8 mouse cellular contexts compared by ENCODE assay signal in genomic region chr19:10388615-10389313, GRCm38 (mm10). TPM values are rescaled to one million over a fixed set of nuclear protein-coding genes. Genes with fewer than 3 reads are reported as not detected.
DNase-seq lines count a peak whose midpoint lies in the region; ATAC-seq and TF ChIP-seq lines count a peak whose summit lies in the region.

Gene Syt7 (plus strand): TSS chr19:10389090.

- DNase-seq in ES-CJ7 (ENCODE audit: low read depth, low spot score): peak; percentile 91
- DNase-seq in cerebellum, adult 2 months: peak; percentile 89 to 95
- DNase-seq in heart, postnatal 36 days: peak; percentile 95 to 98
- DNase-seq in layer of hippocampus, adult 18-20 months (ENCODE audit: low spot score in 2 of 2): peak; percentile 62 to 85
- DNase-seq in lung, adult 18-20 months: peak; percentile 91 to 93
- DNase-seq in testis, postnatal 10 days (ENCODE audit: low spot score): peak; percentile 97

- WGBS in cerebellum, adult 2 months: under 1% methylated on average over 61 of the region's 78 CpGs
- WGBS in forebrain, embryonic 16.5 days: under 1% methylated on average over 67 of the region's 78 CpGs
- under 1% methylated on average over 44 of the region's 78 CpGs for WGBS in neural tube, embryonic 14.5 days

- peak within 1 kb of the TSS; percentile 60 for H3K27ac ChIP-seq in cerebellum, adult 2 months (ENCODE audit: insufficient read depth, low read length)
- H3K27ac ChIP-seq in forebrain, embryonic 16.5 days (ENCODE audit: low read length): peak within 1 kb of the TSS; percentile 9; the same call in 1 of the 2 replicates
- H3K27ac ChIP-seq in neural tube, embryonic 14.5 days (ENCODE audit: low read depth, low read length): peak within 1 kb of the TSS; percentile 48

- peak within 1 kb of the TSS; percentile 62 for H3K4me2 ChIP-seq in forebrain, embryonic 16.5 days (ENCODE audit: low read length)
- H3K4me2 ChIP-seq in neural tube, embryonic 14.5 days (ENCODE audit: low read depth, low read length): peak within 1 kb of the TSS; percentile 77

- H3K27me3 ChIP-seq in cerebellum, adult 2 months (ENCODE audit: control insufficient read depth, insufficient read depth, low read length): no peaks in the 10 kb centered on the region
- no peaks in the 10 kb centered on the region for H3K27me3 ChIP-seq in forebrain, embryonic 16.5 days (replicated peaks; ENCODE audit: control insufficient read depth, insufficient read depth, low read length)
- H3K27me3 ChIP-seq in neural tube, embryonic 14.5 days (ENCODE audit: control insufficient read depth, insufficient read depth, low read length): no peaks in the 10 kb centered on the region

- intact Hi-C loops in heart, postnatal 36 days (cut with DNase I): no loop called here

- TF ChIP-seq CTCF in cerebellum, adult 2 months (IDR thresholded peaks at IDR 0.05; ENCODE audit: borderline replicate concordance, insufficient read depth, low read depth, low read length): peak; percentile 48

- no peaks in the 10 kb centered on the region for H3K9me3 ChIP-seq in forebrain, embryonic 16.5 days (ENCODE audit: control insufficient read depth, low read length)
- H3K9me3 ChIP-seq in neural tube, embryonic 14.5 days (ENCODE audit: control insufficient read depth, low read length): no peaks in the 10 kb centered on the region

- ATAC-seq in forebrain, embryonic 16.5 days: peak; percentile 79
- ATAC-seq in neural tube, embryonic 14.5 days (ENCODE audit: low read depth): peak; percentile 80

- peaks cover 25% of the 10 kb centered on the region for H3K4me1 ChIP-seq in cerebellum, adult 2 months (ENCODE audit: control insufficient read depth, insufficient read depth, low read length)
- peaks cover 21% of the 10 kb centered on the region for H3K4me1 ChIP-seq in forebrain, embryonic 16.5 days (replicated peaks; ENCODE audit: control insufficient read depth, insufficient read depth, low read length)
- peaks cover 16% of the 10 kb centered on the region for H3K4me1 ChIP-seq in neural tube, embryonic 14.5 days (ENCODE audit: control insufficient read depth, insufficient read depth, low read length)

- TF ChIP-seq POLR2A in cerebellum, adult 2 months (IDR thresholded peaks at IDR 0.05; ENCODE audit: borderline replicate concordance, insufficient read depth, low read length): peak; percentile 69

- peak within 1 kb of the TSS; percentile 60 for H3K4me3 ChIP-seq in cerebellum, adult 2 months (replicated peaks; ENCODE audit: insufficient read depth, low read depth, low read length)
- peak within 1 kb of the TSS; percentile 74 for H3K4me3 ChIP-seq in forebrain, embryonic 16.5 days (replicated peaks; ENCODE audit: low read length)
- peak within 1 kb of the TSS; percentile 73 for H3K4me3 ChIP-seq in neural tube, embryonic 14.5 days (ENCODE audit: low read depth, low read length)

- H3K9ac ChIP-seq in forebrain, embryonic 16.5 days (replicated peaks; ENCODE audit: low read depth, low read length): peak within 1 kb of the TSS; percentile 81
- H3K9ac ChIP-seq in neural tube, embryonic 14.5 days (replicated peaks; ENCODE audit: low read depth, low read length): peak within 1 kb of the TSS; percentile 87

- no peaks in the 10 kb centered on the region for H3K36me3 ChIP-seq in forebrain, embryonic 16.5 days (ENCODE audit: control insufficient read depth, insufficient read depth)
- H3K36me3 ChIP-seq in neural tube, embryonic 14.5 days (ENCODE audit: control insufficient read depth, insufficient read depth, low read length): no peaks in the 10 kb centered on the region

RNA-seq across cellular contexts. Expression of gene Syt7, which starts in this region (rescaled TPM):
- 173 and 187 TPM in 2 replicates for polyA plus RNA-seq in cerebellum, adult 2 months (2012; rRNA removed)
- 6.9 and 9.7 TPM in 2 replicates for polyA plus RNA-seq in forebrain, embryonic 16.5 days (2015; fragmentation: Nextera tagmentation; extraction: Ambion mirVana)
- total RNA-seq in heart, postnatal 36 days (2021): 10 to 100 TPM; 39.4 to 41.6 TPM
- 100 to 1,000 TPM; 280 to 316 TPM for total RNA-seq in layer of hippocampus, adult 18-20 months (2021)
- 11.4 and 15.5 TPM in 2 replicates for polyA plus RNA-seq in neural tube, embryonic 14.5 days (2014; fragmentation: Nextera tagmentation; extraction: Ambion mirVana)

Comparison
In these comparisons a context has a peak if more than half of its experiments do, and no peak if none do; other contexts are left out.
1. Peak in every context shown above with its lines: DNase-seq, ATAC-seq, H3K4me3 ChIP-seq and H3K27ac ChIP-seq.
2. RNA of gene Syt7 (total RNA-seq): 280 to 316 TPM in layer of hippocampus, adult 18-20 months; 39.4 to 41.6 TPM in heart, postnatal 36 days; every median in the first group is over 4 times any median in the second.
3. RNA of gene Syt7 (polyA plus RNA-seq): 173 to 187 TPM in cerebellum, adult 2 months; 11.4 to 15.5 TPM in neural tube, embryonic 14.5 days and 6.9 to 9.7 TPM in forebrain, embryonic 16.5 days; every median in the first group is over 10 times any median in the second.
4. H3K27ac ChIP-seq: peak in every context shown above with its lines; median percentile 60 in cerebellum, adult 2 months; 48 in neural tube, embryonic 14.5 days; 9 in forebrain, embryonic 16.5 days.